Mouse (Mus musculus): Measurements from ENCODE around the gene Med27.
"Not testable (repeated sequence)": the region's sequence is repeated elsewhere in the genome, so short reads cannot be mapped to it uniquely, and the experiment has no call there.

Gene Med27

GRCm38 (mm10) chr2:29525273-29525805, 178.7 kb downstream of the Med27 start:
- DNase-seq = no peak

GRCm38 (mm10) chr2:29526266-29526665, 179.6 kb downstream of the Med27 start:
- DNase-seq = peak; percentile 78

GRCm38 (mm10) chr2:29527480-29527879, 180.9 kb downstream of the Med27 start:
- not testable (repeated sequence) for DNase-seq

- no peak for DNase-seq
Measured at GRCm38 (mm10) chr2:29528811-29529210, 182.2 kb downstream of the Med27 start.

- not testable (repeated sequence) for DNase-seq
Measured at GRCm38 (mm10) chr2:29529788-29530187, 183.2 kb downstream of the Med27 start.

GRCm38 (mm10) chr2:29532173-29532572, 185.6 kb downstream of the Med27 start:
- no peak for DNase-seq

- DNase-seq = no peak
Measured at GRCm38 (mm10) chr2:29532921-29533320, 186.3 kb downstream of the Med27 start.

GRCm38 (mm10) chr2:29535566-29536244, 189.1 kb downstream of the Med27 start:
- DNase-seq = no peak

GRCm38 (mm10) chr2:29536481-29536880, 189.9 kb downstream of the Med27 start:
- DNase-seq = no peak

GRCm38 (mm10) chr2:29537334-29537733, 190.7 kb downstream of the Med27 start:
- DNase-seq = no peak

GRCm38 (mm10) chr2:29542039-29542438, 195.4 kb downstream of the Med27 start:
- DNase-seq = peak; percentile 55

- no peak for DNase-seq
Measured at GRCm38 (mm10) chr2:29546571-29546970, 200.0 kb downstream of the Med27 start.

GRCm38 (mm10) chr2:29551816-29552585, 205.4 kb downstream of the Med27 start:
- DNase-seq = no peak

GRCm38 (mm10) chr2:29553945-29554634, 207.5 kb downstream of the Med27 start:
- no peak for DNase-seq

- no peak for DNase-seq
Measured at GRCm38 (mm10) chr2:29558561-29558960, 211.9 kb downstream of the Med27 start.

- DNase-seq = no peak
Measured at GRCm38 (mm10) chr2:29559955-29560354, 213.3 kb downstream of the Med27 start.

GRCm38 (mm10) chr2:29561468-29561867, 214.8 kb downstream of the Med27 start:
- DNase-seq = no peak

GRCm38 (mm10) chr2:29563986-29564385, 217.4 kb downstream of the Med27 start:
- peak; percentile 90 for DNase-seq

GRCm38 (mm10) chr2:29565570-29566433, 219.2 kb downstream of the Med27 start:
- DNase-seq = no peak

- DNase-seq = no peak
Measured at GRCm38 (mm10) chr2:29571921-29572700, 225.5 kb downstream of the Med27 start.

GRCm38 (mm10) chr2:29572811-29573427, 226.3 kb downstream of the Med27 start:
- DNase-seq = no peak

All from layer of hippocampus, adult 9-11 months (tissue).